ENCODE assay signal across 20 mouse cellular contexts in the genomic region with DNA sequence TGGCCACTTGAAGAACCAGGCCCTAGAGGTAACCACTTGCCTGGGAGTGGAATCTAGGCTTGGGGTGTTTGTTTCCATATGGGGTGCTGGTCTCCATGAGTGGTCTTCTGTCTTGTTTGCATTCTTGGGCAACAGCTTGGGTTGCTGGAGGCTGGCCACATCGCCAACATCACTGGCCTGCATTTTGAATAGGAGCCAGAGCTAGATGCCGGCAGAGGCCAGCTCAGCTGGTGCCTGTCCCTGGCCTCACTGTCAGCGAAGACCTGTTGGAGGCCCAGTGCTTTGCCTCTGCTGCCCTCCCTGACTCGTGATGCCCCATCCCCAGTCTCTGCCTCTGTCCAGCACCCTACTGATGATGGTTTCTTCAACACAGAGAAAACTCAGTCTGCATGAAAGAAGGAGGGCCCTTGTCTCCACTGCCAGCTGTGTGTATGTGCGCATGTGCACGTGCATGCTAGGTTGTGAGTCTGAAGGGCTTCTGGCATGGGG.
"Had no signal": no experiment of that assay in that cellular context is flagged by ENCODE, and none has a peak within 500 bp of the region (broad histone marks: within the 10 kb centered on the region; RNA-seq: fewer than 3 reads in every experiment).

No protein-coding gene starts in this region.

- H3K4me1 ChIP-seq: liver, embryonic 15.5 days had no signal

- H3K27ac ChIP-seq: kidney, postnatal 0 days; left cerebral cortex, adult 2 months; limb, embryonic 10.5 days; limb, embryonic 13.5 days; liver, embryonic 12.5 days; liver, embryonic 15.5 days; lung, embryonic 15.5 days; midbrain, embryonic 10.5 days had no signal

- H3K4me2 ChIP-seq: limb, embryonic 13.5 days; liver, embryonic 12.5 days; liver, embryonic 15.5 days; lung, embryonic 15.5 days had no signal

- ATAC-seq: liver, embryonic 12.5 days; midbrain, embryonic 16.5 days had no signal

- H3K27me3 ChIP-seq: limb, embryonic 13.5 days; liver, embryonic 12.5 days; liver, embryonic 15.5 days; lung, embryonic 15.5 days had no signal

- DNase-seq: kidney, adult 18-20 months; kidney, adult 9 months; kidney, postnatal 36 days; layer of hippocampus, postnatal 36 days; liver; lung, postnatal 10 days; lung, postnatal 36 days; thymus, adult 2 months; thymus, postnatal 14 days; thymus, postnatal 4 days had no signal

- H3K4me3 ChIP-seq: left cerebral cortex, adult 2 months; limb, embryonic 10.5 days; limb, embryonic 13.5 days; liver, embryonic 12.5 days; liver, embryonic 15.5 days; lung, embryonic 15.5 days; megakaryocyte, embryonic 14.5 days; midbrain, embryonic 10.5 days had no signal

- H3K36me3 ChIP-seq: liver, embryonic 12.5 days; liver, embryonic 15.5 days; lung, embryonic 15.5 days had no signal

- H3K9me3 ChIP-seq: limb, embryonic 10.5 days; limb, embryonic 13.5 days; liver, embryonic 12.5 days; liver, embryonic 15.5 days; lung, embryonic 15.5 days; megakaryocyte, embryonic 14.5 days; midbrain, embryonic 10.5 days had no signal

- H3K9ac ChIP-seq: limb, embryonic 13.5 days; liver, embryonic 12.5 days; liver, embryonic 15.5 days; lung, embryonic 15.5 days had no signal
